Mouse (Mus musculus): ENCODE results near the gene Adam12.

Adam12 gene

DNA sequence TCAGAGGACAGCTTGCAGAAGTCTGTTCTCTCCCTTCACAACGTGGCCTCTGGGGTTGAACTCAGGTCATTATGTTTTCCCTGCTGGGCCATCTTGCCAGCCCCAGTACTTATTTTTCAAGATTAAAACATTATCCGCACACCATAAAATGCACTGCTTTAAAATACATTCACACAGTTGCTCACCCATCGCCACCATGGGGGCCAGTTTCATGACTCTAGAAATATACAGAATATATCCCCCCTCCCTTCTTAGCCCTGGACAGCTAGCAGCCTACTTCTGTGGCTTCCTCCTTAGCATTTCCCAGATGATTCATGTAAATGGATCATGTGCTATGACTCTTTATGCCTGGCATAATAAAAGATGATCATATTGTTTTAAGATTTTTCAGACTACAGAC, 355.8 kb downstream of the Adam12 start:
- DNase-seq (ENCODE audit: low read depth, low spot score): no peak

DNA sequence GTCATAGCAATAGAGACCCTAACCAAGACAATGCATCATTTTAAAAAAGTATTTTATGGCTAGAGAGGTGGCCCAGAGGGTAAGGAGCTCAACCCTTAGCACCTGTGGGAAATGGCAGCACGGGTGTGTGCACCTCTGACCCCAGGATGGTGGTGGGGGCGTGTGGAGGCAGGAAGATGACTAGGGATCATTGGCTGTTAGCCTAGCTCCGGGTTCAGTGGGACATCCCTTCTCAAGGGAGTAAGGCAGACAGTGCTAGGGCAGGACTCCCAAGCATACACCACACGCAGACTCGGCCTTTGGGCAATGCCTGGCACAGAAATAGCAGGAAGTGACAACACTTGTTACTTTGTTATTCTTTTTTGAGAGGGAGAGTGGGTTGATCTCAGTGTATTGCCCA, 359.2 kb downstream of the Adam12 start:
- DNase-seq (ENCODE audit: low read depth, low spot score): no peak

- no peak for DNase-seq (ENCODE audit: low read depth, low spot score)
Measured at GRCm38 (mm10) chr7:133870265-133870664, 361.7 kb downstream of the Adam12 start.

DNA sequence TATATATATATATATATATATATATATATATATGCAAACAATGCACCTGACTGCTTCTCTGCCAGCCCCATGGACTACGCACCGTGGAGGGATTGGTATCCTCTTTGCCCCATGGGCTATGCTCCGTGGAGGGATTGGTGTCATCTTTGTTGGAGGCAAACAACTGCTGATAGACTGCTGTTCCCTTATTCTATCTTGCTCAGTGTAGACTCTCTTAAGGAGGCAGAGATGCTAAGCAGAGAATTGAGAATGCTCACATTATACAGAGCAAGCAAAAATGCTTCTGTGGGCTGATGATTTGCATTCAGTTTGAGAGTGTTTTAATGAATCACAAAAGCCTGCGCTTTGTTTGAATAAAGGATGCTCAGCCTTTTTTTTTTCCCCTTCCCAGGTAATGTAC, 368.3 kb downstream of the Adam12 start:
- DNase-seq (ENCODE audit: low read depth, low spot score): no peak

- peak; percentile 16 for DNase-seq (ENCODE audit: low read depth, low spot score)
Measured at GRCm38 (mm10) chr7:133863151-133863550, 368.8 kb downstream of the Adam12 start.

DNA sequence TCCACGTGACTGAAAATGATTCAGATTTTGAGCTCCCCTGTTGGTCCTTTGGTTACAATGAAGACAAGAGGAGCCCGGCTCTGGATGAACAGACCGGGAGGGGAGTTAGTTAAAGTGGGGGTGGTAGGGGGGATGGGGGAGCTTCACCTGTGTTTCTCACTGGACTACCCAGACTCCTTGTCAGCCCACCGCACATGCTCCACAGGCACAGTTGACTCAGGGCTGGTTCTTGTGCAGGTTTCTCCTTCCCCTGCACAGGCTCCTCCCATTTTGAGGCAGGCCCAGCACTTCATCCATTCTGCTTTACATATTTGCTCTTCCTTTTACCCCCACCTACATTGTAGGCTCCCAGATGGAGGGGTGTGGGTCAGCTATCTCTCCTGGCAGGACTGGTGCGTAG, 369.2 kb downstream of the Adam12 start:
- DNase-seq (ENCODE audit: low read depth, low spot score): no peak

- no peak for DNase-seq (ENCODE audit: low read depth, low spot score)
Measured at GRCm38 (mm10) chr7:133862233-133862632, 369.7 kb downstream of the Adam12 start.

GRCm38 (mm10) chr7:133859548-133859947, 372.4 kb downstream of the Adam12 start:
- DNase-seq (ENCODE audit: low read depth, low spot score): no peak

GRCm38 (mm10) chr7:133858506-133858905, 373.4 kb downstream of the Adam12 start:
- DNase-seq (ENCODE audit: low read depth, low spot score): no peak

DNA sequence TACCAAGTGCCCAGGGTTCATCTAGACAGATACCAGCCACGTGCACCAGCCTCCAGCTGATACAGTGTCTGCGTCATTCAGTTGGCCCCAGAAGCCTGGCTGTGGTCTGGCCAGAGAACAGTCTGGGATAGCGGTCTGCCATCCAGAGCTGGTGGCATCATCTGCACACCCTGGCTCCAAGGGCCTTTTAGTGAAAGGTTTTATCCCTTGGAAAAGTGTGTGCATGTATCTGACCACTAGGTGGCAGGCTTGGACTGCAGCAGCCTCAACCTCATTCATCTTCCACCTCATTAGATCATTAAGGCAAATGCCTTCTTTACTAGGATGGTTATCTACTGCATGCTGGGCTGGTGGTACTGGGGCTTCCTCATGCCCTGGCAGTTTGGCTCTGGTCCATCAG, 375.7 kb downstream of the Adam12 start:
- peak; percentile 66 for DNase-seq (ENCODE audit: low read depth, low spot score)

GRCm38 (mm10) chr7:133850735-133851134, 381.2 kb downstream of the Adam12 start:
- peak; percentile 39 for DNase-seq (ENCODE audit: low read depth, low spot score)

GRCm38 (mm10) chr7:133848180-133848579, 383.8 kb downstream of the Adam12 start:
- no peak for DNase-seq (ENCODE audit: low read depth, low spot score)

GRCm38 (mm10) chr7:133847175-133847574, 384.8 kb downstream of the Adam12 start:
- peak; percentile 82 for DNase-seq (ENCODE audit: low read depth, low spot score)

- DNase-seq (ENCODE audit: low read depth, low spot score): no peak
Measured at GRCm38 (mm10) chr7:133842079-133842478, 389.9 kb downstream of the Adam12 start.

DNA sequence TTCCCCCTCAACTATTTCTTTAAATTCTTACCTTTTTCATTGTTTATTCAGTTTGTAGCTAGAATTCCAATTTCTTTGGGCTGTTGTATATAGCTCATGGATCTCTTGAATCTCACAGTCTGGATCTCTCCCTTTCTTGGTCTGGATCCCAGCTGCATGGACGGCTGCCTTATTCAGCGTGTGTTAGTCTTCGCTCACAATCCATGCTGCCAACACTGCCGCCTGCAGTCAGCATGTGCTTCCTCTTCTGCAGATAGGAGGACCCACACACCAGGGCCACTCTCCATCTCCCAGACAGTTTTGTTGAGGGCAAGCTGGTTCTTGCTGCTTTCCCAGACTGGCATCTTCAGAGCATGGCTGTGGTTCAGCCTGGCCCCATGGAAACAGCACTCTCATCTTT, 392.4 kb downstream of the Adam12 start:
- no peak for DNase-seq (ENCODE audit: low read depth, low spot score)

Measured in R1 (cell line).